Mouse (Mus musculus) gastrocnemius, postnatal 14 days (tissue): ENCODE results near the gene Scamp1. TPM values are rescaled to one million over a fixed set of nuclear protein-coding genes. Genes with fewer than 3 reads are reported as not detected.

ENCODE experiments used
- DNase-seq: peaks from one replicate; pipeline ENCODE4 v3.0.0; 2021; ENCODE audit warnings: mixed read lengths
- intact Hi-C: fragments of 180-260 bp; cut with DNase I; formaldehyde crosslinking; loops from one replicate; pipeline ENCODE4 v1.15.1; 2025; ENCODE audit warnings: low total_unique reads
- total RNA-seq, 2 experiments: library from RNA; stranded (reverse); gene quantifications; 2 replicates each; pipeline ENCODE4 v1.2.3; 2021

The Scamp1 gene
- total RNA-seq, 2 experiments from 2014 or later, result 17.7 to 22.1 TPM

GRCm38 (mm10) chr13:94241892-94242524, 43.6 kb downstream of the Scamp1 start:
- no peak for DNase-seq
- intact Hi-C loops, result no loop called here

- intact Hi-C loops, result no loop called here
- DNase-seq, result no peak
Measured at GRCm38 (mm10) chr13:94240873-94241272, 44.8 kb downstream of the Scamp1 start.

DNA sequence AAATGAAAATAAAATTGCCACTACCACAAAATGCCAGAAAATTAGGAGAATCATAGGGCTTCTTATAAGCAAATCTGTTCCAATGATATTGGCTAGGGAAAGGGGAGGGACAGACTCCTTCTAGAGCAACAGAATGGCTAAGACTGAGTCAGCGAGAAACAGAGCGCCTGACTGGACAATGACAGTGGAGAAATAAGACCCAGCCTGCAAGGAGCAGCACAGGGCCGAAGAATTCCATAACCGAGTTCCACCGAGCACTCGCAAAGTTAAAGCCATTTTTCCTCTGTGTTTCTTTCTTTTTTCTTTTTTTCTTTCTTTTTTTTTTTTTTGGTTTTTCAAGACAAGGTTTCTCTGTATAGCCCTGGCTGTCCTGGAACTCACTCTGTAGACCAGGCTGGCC, 45.5 kb downstream of the Scamp1 start:
- intact Hi-C loops, result no loop called here
- DNase-seq, result no peak

DNA sequence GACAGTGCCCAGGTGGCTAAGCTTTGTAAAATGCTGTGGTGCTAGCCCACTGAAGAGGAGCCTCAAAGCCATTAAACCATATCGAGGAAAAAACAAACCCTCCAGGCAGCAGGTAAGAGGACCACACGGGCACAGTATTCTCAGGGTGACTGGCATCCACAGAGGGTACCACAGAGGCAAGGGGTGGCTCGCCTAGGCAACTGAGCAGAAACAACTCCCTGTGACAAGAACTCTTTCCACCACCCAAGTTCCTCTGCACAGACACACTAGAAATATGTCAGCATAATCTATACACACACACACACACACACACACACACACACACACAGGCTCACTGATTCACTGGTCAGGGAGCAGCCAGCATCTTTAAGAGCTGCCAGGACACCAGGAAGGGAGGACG, 46.2 kb downstream of the Scamp1 start:
- DNase-seq, result no peak
- intact Hi-C loops, result no loop called here

DNA sequence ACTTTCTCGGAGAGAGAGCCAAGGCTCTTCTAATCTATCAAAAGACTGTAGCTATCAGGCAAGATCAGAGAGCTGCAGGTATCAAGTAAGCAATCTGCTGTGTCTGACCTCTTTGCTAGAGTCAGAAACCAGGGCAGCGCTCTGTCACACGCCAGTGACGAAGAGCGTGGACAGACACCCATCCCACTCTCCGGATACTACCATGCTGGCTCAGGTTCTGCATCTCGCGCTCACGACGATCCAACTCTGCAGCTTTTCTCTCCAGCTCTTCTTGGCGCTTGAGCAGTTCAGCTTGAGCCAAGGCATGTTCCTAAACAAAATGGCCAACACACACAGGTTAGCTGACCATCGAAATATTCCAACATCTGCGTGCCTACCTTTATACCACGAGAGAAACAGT, 53.8 kb downstream of the Scamp1 start:
- intact Hi-C loops, result no loop called here
- DNase-seq, result no peak

DNA sequence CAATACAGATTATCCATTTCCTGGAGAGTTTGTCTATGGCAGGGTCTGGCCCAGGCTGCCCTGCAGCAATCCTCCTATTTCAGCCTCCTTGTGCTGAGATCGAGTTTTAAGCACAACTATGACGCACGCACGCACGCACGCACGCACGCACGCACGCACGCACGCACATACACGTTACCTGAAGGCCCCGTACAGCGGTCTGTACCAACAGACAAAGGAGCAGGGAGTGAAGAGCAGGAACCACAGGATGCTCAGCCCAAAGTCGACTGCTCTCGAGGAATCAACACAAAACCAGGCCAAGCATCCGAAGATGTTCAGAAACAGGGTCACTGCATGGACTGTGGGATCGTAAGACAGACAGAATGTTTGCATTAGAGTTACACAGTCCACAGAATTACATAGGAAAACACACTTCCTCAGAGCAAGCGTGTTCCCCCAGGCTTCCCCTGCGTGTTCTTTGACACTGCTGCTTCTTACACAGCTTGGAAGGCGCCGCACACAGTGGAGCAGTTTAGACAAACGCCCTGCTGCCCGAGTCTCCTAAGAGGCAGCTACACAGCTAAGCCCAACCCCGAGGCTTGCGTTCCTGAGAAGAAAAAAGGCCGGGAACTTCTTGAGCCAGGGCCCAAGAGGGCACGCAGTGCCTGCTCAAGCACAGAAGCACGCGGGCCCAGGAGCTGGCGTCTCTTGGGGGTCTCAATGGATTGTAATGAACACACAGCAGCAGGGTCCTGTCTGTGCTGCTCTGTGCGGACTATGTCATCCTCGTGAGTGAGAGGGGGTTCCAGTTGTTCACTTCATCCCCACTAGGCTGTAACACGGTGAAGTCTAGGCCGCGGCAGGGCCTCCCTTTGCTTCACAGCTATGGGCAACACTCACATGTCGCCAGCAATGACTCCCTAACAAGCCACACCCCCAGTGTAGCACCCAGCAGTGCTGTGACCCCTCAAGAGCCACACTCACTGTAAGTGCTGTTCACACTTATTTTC, 60.6 kb downstream of the Scamp1 start:
- intact Hi-C loops, result no loop called here

GRCm38 (mm10) chr13:94223609-94224008, 62.0 kb downstream of the Scamp1 start:
- DNase-seq, result no peak
- intact Hi-C loops, result no loop called here

More for the DNA sequence above, 60.6 kb downstream of the Scamp1 start:
- no peak for DNase-seq

DNA sequence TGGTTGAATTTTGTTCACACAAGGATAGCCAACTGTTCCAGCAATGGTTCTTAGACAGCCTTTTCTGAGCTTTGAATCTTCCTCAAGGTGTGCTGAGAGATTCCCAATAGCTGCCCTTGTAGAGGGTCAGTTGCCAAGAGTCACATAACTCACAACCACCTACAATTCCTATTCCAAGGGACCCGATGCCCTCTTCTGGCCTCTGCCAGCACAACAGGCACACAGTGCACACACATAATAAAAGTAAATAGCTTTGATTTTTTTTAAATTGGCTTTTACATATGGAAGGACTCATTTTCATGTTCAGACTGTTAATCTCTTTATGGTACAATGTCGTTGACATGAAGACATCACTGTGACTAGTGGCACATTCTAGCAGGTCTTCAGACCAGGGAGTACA, 72.9 kb downstream of the Scamp1 start:
- DNase-seq, result no peak
- intact Hi-C loops, result no loop called here

GRCm38 (mm10) chr13:94212179-94212578, 73.5 kb downstream of the Scamp1 start:
- DNase-seq, result no peak
- intact Hi-C loops, result no loop called here

DNA sequence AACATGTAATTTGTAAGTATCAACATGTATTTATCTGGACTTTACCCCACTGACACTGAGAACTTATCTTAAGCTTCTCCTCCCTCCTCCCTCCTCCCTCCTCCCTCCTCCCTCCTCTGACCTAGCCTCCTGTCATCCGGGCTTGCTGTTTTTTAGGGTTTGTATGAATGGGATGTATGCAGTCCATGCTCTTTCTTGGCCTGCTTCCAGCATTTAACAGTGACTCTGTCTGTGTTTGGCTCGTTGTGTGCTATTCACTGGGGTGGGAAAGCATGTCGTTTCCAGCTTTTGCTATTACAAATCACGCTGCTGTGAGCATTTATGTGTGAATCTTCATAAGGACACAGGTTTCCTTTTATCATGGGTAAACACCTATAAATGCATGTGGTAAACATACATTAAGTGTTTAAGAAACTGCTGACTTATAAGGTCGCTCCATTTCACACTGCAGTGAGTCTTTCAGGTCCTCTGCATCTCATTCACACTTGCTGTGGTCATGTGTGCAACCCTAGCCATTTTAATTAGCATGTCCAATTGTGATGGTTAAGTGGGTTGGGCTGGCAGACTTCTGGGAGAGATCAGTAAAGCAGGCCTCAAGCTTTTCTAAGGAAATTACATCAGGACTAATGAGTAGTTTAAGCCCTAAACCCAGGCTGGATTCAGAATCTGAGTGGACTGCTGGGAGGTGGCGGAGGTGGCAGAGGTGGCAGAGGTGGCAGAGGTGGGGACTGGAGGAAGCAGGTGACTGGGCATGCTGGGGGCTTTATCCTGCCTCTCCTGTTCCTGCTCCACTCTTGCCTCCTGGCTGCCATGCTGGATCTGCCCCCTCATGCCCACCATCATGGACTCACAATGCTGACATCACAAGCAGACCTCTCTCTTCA, 74.2 kb downstream of the Scamp1 start:
- DNase-seq, result no peak
- intact Hi-C loops, result no loop called here

DNA sequence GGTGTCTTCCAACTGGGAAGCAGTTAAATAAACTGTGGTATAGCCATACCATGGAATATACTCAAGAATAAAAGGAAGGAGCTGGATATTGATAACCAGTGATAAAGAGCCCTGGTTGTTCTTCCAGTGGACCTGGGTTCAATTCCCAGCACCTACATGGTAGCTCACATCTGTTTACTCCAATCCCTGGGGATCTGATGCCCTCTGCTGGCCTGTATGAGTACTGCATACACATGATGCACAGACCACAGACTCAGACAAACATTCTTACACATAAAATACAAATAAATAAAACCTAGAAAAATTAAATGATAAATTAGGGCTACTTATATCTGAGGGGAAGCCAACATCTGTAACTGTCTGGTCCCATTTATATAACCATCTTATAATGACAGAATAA, 76.8 kb downstream of the Scamp1 start:
- intact Hi-C loops, result loop anchor here (10.0 kb wide), 2 partner anchors 64 to 414 kb away; no protein-coding TSS in a partner anchor
- DNase-seq, result no peak

GRCm38 (mm10) chr13:94207973-94208372, 77.7 kb downstream of the Scamp1 start:
- DNase-seq, result no peak
- intact Hi-C loops, result loop anchor here (10.0 kb wide), 2 partner anchors 63 to 413 kb away; no protein-coding TSS in a partner anchor

DNA sequence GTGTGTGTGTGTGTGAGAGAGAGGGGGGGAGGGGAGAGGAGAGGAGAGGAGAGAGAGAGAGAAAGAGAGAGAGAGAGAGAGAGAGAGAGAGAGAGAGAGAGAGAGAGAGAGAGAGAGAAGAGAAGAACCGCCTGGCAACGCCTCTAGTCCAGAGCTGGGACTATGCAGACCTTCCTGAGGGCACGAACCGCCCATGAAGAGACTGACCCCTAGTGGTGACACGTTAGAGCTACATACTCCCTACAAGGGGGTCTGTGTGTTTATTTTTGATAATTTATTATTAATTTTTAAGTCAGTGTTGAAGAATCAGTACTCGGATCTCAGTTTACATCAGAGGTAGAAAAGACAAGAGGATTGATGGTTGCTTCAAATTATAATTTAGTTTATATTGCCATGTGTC, 80.4 kb downstream of the Scamp1 start:
- DNase-seq, result peak; percentile 63
- intact Hi-C loops, result loop anchor here (10.0 kb wide), 2 partner anchors 60 to 410 kb away; no protein-coding TSS in a partner anchor

GRCm38 (mm10) chr13:94199829-94200228, 85.8 kb downstream of the Scamp1 start:
- intact Hi-C loops, result loop anchor here (10.0 kb wide), 2 partner anchors 55 to 405 kb away; no protein-coding TSS in a partner anchor
- DNase-seq, result no peak

- intact Hi-C loops, result no loop called here
- no peak for DNase-seq
Measured at GRCm38 (mm10) chr13:94198616-94199015, 87.0 kb downstream of the Scamp1 start.

DNA sequence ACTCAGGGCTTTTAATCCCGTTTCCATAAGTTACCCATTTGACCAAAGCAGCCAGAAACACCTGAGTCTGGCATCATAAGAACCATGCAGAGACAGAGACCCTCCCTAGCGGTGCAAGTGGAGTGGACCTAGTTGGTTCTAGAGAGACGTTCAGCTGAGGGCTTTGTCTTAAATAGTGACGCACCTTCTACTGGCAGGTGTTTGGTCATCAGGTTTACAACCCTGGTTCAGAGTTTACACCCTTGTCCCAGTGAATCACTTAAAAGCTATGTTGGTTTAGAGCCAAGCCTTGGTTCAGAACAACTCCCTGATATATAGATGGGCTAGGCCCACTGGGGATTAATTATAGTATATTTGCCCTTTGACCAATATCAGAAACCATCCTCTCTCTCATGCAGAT, 92.4 kb downstream of the Scamp1 start:
- DNase-seq, result no peak
- intact Hi-C loops, result no loop called here

GRCm38 (mm10) chr13:94190386-94190785, 95.3 kb downstream of the Scamp1 start:
- intact Hi-C loops, result no loop called here
- DNase-seq, result no peak

DNA sequence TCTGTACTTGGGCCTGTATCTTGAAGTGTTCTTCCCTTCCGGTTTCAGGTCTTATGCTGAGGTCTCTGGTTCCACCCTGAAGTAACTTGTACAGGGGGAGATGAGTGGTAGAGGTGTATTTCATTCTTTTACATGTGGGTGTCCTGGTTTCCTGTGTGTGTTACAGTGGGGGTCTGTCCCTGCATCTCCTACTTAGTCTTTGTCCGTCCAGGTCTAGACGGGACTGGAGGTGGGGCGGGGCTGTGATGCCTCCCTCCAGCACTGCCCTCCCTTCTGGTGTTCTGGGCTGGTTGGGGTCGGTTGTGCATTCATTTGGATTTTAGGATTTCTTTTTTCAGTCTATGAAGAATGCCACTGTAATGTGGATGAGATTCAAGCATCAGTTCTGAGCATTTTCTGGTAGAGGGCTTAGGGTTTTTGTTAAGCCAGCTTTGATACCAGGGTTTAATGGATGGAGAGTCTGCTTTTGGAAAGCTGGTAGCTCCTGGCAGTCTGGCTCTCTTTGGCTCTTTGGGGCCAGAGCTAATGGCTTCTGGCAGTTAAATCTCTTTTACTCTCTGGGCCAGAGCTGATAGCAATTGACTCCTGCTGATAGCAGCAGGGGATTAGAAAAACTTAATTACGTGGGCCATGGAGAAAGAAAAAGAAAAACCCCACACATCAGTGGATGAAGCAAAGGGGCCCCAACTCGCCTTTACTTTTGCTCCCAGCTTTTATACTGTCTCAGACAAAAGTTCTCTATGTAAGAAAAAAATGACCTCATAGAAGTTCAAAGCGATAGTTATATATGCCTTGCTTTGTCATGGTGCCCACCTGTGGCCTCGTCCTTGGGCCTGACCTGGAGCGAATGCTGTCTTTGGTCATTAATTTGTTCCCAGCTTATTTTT, 97.2 kb downstream of the Scamp1 start:
- DNase-seq, result no peak
- intact Hi-C loops, result no loop called here

DNA sequence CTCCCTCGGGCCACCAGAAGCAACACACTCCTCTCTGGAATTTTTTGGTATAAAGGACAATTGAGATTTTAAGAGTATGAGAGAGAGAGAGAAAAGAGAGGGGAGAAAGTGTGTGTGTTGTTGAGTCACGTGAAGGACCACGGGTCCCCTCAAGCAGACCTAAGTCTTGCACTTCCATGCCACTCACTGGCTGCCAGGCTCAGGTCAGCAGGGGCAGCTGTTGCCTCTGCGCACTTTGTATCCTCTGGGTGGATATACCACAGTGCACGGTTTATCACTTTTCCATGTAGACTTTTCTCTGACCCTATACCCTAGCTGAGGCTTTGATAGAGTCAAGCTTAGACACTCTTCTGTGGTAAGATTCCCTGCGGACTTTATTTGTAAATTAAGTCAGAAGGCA, 100.0 kb downstream of the Scamp1 start:
- no peak for DNase-seq
- intact Hi-C loops, result no loop called here
